Mouse (Mus musculus) heart, postnatal 14 days (tissue): ENCODE data around the gene Gtf2ird1. TPM values are rescaled to one million over a fixed set of nuclear protein-coding genes. Genes with fewer than 3 reads are reported as not detected.
"Not testable (repeated sequence)": the region's sequence is repeated elsewhere in the genome, so short reads cannot be mapped to it uniquely, and the experiment has no call there.

Experiments
- DNase-seq, 2 experiments: peaks; one replicate each; pipeline ENCODE4 v3.0.0; 2021 to 2022
- intact Hi-C: fragments of 180-260 bp; cut with DNase I; formaldehyde crosslinking; loops from one replicate; pipeline ENCODE4 v1.15.1; 2025
- total RNA-seq, 2 experiments: library from RNA; stranded (reverse); gene quantifications; 2 replicates each; pipeline ENCODE4 v1.2.3; 2021

Gtf2ird1 gene
- total RNA-seq, 2 experiments from 2014 or later, result 28.6 to 30.9 TPM

DNA sequence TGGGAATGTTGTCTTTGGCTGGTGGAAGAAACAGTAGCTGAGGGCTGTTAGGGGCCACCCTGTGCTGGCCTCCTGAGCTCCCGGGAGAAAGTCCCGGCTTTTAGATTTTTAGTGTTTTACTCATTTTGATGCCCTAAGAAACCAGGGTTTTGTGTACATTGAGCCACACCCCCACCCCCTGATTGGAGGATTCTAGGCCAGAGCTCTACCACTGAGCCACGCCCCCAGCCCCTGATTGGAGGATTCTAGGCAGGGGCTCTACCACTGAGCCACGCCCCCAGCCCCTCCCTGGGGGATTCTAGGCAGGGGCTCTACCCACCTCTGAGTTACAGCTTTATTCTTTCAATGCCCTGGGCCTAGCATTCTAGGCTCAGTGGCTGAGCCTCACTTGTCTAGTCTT, 97.4 kb downstream of the Gtf2ird1 start:
- intact Hi-C loops, result no loop called here
- no peak for DNase-seq

DNA sequence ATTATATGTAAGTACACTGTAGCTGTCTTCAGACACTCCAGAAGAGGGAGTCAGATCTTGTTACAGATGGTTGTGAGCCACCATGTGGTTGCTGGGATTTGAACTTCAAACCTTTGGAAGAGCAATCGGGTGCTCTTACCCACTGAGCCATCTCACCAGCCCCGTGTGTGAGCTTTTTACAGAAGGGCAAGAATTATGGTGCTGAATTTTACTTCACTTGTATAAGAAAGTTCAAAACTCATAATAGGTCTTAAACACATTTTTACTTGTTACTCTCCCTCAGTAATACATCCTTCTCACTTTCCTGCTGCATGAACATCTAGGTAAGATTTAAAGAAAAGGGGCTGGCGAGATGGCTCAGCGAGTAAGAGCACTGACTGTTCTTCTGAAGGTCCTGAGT, 101.1 kb downstream of the Gtf2ird1 start:
- DNase-seq, intact Hi-C loops: not testable (repeated sequence)

DNA sequence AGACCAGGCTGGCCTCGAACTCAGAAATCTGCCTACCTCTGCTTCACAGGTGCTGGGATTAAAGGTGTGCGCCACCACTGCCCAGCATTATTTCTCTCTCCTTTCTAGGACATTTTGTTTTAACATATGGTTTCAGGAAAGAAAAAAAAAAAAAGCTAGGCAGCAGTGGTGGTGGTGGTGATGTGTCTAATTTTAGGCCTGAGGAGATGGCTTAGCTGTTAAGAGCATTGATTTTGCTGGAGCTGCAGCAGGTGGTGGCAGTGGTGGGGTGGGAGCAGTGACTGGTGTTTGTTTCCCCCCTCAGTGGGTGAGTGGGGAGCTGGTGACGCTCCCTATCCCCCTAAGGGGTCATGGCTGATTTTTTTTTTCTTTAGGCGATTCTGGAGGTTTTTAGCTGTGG, 103.4 kb downstream of the Gtf2ird1 start:
- DNase-seq, result no peak
- intact Hi-C loops, result no loop called here

DNA sequence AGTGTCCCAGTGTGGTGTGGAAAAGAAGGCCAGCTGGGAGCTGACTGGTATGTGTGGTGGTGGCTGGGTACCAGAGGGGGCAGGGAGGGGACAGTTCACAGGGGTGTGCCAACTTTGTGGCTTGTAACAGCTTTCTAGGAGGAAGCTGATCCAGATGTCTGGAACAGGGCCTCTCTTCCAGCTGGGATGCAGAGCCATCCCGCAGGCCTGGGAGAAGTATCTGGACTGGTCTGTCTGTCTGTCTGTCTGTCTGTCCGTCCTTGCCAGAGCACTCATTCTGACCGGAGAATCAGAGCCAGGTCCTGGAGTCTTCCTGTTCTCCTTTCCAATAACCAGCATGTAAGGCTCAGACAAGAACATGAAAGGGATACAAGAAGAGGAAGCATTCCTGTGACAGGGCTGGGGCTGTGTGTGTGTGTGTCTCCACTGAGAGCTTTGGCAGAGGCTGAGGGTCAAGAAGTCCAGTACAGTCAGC, 104.0 kb downstream of the Gtf2ird1 start:
- peak; percentile 13 to 51 for DNase-seq

DNA sequence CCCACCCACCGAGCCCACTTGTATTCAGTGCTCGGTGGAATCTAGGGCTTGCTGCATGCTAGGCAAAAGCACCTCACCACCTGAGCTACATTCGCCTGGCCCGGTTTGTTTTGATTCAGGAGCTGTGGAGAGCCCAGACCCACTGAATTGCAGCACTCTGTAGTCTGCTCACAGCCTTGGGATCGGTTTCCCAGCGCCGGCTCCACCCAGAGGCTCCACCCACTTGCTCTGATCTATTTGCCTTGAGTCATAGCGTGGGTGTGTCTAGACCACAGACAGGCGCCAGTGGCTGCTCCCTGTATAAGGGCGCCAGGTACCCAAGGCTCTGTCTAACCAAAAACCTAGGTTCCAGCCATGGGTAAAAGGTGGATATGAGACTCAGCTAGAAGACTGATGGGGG, 105.9 kb downstream of the Gtf2ird1 start:
- intact Hi-C loops, result no loop called here
- peak; percentile 56 to 59 for DNase-seq

More for the DNA sequence above, 104.0 kb downstream of the Gtf2ird1 start:
- intact Hi-C loops, result no loop called here

DNA sequence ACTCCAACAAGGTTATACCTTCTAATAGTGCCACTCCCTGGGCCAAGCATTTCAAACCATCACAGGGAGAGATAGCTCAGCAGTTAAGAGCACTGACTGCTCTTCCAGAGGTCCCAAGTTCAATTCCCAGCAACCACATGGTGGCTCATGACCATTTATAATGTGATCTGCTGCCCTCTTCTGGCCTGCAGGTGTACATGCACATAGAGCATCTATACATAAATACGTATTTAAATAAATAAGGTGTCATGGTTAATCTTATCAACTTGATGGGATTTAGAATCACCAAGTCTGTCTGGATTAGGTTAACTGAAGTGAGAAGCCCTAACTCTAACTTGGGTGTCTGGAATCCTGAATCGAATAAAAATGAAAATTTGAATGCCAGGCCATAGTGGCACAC, 109.5 kb downstream of the Gtf2ird1 start:
- intact Hi-C loops, result no loop called here
- DNase-seq, result no peak

DNA sequence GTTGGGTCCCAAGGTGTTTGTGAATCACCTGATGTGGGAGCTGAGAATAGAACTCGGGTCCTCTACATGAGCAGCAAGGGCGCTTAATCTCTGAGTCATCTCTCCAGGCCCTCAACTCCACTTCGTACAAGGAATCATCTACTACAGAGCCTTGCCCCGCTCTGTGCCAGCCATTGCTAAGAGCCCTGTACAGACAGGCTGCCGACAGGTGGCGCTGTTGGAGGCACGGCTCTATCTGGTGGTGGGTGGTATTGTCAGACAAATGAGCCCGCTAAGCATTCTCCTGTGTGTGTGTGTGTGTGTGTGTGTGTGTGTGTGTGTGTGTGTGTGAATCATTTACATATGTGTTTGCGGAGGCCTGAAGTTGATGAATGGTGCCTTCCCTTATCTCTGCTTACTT, 111.1 kb downstream of the Gtf2ird1 start:
- peak in 1 of 2 experiments; percentile 27 for DNase-seq
- intact Hi-C loops, result no loop called here

DNA sequence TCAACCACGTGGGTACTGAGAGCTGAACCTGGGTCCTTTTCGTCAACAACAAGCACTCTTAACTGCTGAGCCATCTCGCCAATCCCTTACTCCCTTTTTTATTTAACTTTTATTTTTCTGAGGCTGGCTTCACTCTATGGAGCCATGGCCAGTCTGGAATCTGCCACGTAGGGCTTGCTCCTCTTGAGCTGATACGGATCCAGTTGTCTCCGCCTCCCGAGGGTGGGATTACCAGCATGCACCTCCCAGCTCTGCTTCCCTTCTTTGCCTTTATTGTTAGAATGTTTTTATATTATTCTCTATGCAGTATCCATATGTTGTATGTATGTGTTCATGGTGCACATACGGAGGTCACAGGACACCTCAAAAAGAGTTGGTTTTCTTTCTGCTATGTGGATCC, 112.4 kb downstream of the Gtf2ird1 start:
- DNase-seq, result no peak

DNA sequence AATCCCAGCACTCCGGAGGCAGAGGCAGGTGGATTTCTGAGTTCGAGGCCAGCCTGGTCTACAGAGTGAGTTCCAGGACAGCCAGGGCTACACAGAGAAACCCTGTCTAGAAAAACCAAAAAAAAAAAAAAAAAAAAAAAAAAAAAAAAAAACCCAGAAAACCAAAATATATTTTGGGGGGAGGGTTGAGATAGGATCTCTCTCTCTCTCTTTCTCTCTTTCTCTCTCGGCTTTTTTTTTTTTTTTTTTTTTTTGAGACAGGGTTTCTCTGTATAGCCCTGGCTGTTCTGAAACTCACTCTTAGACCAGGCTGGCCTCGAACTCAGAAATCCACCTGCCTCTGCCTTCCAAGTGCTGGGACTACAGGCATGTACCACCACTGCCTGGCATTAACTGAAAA, 113.0 kb downstream of the Gtf2ird1 start:
- intact Hi-C loops, result loop anchor here (5.0 kb wide), 1 partner anchor 71 kb away; no protein-coding TSS in a partner anchor
- DNase-seq, result not testable (repeated sequence)

More for the DNA sequence above, 112.4 kb downstream of the Gtf2ird1 start:
- intact Hi-C loops, result loop anchor here (5.0 kb wide), 1 partner anchor 72 kb away; no protein-coding TSS in a partner anchor

DNA sequence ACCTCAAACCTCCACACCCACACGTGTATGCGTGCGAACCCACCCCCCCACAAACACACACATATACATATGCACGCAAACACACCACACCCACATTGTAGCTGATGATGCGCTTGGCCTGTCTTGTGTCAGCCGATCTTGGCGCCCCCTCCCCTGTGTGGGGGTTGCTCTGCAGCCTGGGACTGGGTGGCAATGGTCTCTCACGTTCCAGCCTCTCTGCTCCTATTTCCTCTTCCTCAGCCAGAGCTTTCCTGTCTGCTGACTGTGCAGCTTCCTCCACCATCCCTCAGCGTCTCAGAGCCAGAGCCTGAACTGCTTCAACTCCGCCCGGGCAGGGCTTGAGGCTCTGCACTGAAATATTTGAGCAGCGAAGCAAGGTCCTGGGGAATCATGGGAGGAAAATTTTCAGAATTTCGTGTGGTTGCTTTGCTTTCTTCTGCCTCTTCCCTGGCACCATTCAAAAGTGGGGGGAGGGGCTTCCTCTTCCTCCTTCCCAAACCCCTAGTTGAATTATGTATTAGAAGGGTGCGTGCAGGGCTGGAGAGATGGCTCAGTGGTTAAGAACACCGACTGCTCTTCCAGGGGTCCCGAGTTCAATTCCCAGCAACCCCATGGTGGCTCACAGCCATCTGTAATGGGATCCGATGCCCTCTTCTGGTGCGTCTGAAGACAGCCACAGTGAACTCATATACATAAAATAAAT, 113.9 kb downstream of the Gtf2ird1 start:
- peak in 1 of 2 experiments; percentile 18 for DNase-seq
- intact Hi-C loops, result loop anchor here (5.0 kb wide), 1 partner anchor 70 kb away; no protein-coding TSS in a partner anchor

DNA sequence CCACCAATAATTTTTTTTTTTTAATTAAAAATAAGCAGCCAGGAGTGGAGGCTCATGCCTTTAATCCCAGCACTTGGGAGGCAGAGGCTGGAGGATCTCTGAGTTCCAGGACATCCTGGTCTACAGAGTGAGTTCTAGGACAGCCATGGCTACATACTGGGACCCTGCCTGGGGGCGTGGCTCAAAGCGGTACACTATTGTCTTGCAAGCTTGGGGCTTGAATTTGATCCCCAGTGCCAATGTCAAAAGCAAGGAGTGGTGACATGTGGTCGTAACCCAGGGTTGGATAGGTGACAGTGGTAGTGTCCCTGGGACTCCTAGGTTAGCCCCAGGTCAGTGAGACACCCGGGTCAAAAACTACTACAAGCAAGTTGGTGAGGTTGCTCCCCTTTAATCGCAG, 114.8 kb downstream of the Gtf2ird1 start:
- intact Hi-C loops, result loop anchor here (1.0 to 5.0 kb wide), 3 partner anchors 25 to 163 kb away; no protein-coding TSS in a partner anchor
- no peak for DNase-seq

DNA sequence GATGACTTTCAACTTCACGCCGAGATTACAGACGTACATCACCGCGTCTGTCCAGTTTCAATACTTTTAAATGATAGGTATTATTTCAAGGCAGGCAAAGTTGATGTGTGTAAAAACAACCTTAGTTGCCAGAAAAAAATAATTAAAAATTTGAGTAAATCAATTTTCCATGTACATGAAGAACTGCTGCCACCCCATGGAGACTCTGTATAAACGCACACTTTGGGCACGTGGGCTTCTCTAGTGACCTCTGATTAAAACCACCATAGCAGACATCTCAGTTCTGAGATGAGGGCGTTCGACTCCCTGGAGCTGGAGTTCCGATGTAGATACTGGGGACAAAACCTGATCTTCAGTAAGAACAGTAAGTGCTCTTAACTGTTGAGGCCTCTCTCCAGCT, 115.2 kb downstream of the Gtf2ird1 start:
- peak; percentile 19 to 41 for DNase-seq
- intact Hi-C loops, result loop anchor here (1.0 to 5.0 kb wide), 3 partner anchors 25 to 163 kb away; no protein-coding TSS in a partner anchor

DNA sequence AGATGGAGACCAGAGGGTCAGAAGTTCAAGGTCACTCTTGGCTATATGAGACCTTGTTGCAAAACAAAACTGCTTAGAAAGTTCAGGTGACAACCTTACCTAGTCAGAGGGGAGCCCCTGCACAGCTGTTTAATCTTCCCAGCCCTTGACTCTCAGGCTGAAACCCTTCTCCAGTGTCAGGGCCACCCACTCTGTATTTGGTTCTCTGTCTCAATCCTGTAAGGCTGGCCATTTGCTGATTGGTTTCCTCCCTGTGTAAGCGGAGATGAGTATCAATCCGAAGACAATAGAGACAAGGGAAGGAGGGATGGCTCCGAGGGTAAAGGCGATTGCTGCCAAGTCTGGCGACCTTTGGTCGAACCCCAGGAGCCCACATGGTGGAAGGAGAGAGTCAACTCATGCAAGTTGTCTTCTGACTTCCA, 116.4 kb downstream of the Gtf2ird1 start:
- intact Hi-C loops, result loop anchor here (2.0 to 5.0 kb wide), 2 partner anchors 68 to 161 kb away; no protein-coding TSS in a partner anchor

DNA sequence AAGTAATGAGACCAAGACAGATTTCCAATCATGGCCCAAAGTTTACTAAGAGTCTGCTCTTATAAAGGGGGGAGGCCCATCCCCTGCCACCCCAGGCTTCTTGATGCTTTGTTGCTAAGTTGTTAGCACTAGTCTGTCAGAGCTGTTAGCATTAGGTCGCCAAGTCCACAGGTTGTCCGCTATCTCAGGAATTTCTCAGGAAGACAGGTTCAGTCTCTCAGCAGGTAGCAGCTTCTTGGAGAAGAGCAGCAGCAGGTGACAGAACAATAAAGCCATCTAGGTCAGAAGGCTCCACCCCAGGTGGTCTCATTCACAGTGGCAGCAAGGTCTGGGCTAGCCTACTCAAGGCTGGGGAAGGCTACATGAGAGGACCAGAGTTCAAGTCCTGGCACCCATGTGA, 119.5 kb downstream of the Gtf2ird1 start:
- intact Hi-C loops, result not testable (repeated sequence)

More for the DNA sequence above, 116.4 kb downstream of the Gtf2ird1 start:
- no peak for DNase-seq

DNA sequence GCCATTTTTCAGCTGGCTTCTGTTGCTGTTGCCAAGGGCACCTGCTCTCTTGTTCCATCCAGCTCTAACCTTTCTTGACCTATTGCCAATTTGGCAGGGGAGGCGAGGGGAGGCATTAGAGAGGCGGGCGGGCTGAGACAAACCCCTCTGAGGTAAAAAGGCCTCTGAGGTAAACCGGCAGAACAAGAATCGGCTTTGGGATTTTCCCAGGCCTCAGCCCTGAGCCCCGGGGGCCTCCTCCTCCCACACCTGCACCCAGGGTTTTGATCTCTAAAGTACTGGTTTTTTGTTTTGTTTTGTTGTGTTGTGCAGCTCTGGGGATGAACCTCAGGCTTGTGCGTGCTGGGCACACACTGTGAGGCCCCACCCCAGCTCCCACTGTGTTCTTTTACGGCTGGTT, 123.8 kb downstream of the Gtf2ird1 start:
- intact Hi-C loops, result no loop called here
- no peak for DNase-seq

More for the DNA sequence above, 119.5 kb downstream of the Gtf2ird1 start:
- DNase-seq, result not testable (repeated sequence)

DNA sequence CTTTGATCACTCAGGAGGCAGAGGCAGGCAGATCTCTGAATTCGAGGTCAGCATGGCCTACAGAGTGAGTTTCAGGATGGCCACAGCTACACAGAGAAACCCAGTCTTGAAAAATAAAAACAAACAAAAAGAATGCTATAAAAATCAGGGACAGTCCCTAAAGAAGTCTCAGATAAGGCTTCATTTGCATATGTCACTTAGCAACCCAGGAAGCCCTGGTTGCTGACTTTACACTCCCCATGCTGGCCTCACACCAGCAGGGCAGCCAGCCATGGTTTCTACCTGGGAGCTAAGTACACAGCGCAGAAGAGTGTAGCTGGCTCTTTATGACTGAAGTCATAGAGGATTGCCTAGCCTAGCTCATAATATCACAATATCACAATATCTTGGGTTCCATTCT, 126.4 kb downstream of the Gtf2ird1 start:
- DNase-seq, result no peak
- intact Hi-C loops, result no loop called here

DNA sequence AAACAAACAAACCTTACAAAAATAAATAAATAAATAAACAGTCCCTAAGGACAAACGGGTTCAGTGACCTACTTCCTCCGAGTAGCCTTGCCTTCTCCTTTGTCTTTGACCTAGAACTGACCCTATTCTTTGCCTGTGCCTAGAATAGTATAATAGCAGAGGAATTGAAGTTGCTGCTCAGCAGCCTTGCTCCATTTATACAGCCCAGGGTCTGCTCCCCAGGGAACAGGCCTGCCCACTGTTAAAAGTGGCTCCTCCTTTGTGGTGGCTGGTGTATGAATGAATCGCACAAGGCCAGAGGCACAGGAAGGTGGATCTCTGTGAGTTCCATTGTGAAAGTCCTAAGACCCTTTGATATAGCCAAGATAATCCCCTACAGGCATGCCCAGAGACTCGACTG, 127.2 kb downstream of the Gtf2ird1 start:
- intact Hi-C loops, result no loop called here
- no peak for DNase-seq

DNA sequence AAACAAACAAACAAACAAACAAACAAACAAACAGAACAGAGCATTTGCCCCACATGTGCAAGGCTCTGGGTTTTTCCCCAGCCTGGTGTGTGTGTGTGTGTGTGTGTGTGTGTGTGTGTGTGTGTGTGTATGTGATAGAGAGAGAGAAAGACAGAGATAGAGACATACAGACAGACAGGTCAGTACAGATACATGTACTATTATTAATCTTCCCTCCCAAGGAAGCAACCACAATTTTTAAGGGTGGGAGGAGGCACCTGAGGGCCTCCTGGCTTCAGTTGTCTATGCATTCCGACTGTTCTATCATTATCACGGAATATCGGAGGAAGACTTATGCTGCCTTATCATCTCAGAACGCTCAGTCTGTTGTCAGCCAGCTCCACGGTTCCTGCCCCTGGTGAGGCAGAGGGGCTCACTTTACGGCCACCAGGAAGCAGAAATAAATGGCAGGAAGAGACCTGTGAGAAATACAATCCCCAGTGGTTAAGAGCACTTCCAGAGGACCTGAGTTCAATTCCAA, 128.0 kb downstream of the Gtf2ird1 start:
- DNase-seq, result no peak
- intact Hi-C loops, result no loop called here

DNA sequence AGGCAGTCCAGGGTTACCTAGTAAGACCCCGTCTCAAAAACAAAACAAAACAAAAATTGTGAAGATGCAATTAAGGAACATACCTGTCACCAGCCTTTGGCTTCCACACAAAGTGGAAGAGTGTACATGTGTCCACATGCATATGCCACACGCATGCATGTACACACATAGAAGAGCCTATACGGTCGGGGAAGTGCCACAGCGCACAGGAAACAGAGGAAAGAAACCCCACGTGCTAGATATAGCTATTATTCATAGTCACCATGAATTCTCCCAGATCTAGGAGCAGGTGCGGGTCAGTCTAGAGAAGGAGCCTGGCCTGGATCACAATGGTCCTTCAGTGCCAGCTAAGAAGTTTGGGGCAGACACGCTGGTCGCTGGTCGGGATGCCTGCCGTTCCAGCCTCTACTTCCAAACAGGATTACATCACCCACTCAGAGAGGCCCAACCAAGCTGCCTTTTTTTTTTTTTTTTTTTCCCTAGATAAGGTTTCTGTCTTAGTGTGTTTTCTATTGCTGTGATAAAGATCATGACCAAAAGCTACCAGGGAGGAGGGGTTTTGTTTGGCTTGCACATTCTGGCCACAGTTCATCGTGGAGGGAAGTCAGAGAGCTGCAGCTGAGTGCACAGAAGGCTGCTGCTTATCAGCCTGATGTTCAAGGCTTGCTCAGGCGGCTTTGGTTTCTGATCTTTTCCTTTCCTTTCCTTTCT, 130.5 kb downstream of the Gtf2ird1 start:
- intact Hi-C loops, result no loop called here
- no peak for DNase-seq

DNA sequence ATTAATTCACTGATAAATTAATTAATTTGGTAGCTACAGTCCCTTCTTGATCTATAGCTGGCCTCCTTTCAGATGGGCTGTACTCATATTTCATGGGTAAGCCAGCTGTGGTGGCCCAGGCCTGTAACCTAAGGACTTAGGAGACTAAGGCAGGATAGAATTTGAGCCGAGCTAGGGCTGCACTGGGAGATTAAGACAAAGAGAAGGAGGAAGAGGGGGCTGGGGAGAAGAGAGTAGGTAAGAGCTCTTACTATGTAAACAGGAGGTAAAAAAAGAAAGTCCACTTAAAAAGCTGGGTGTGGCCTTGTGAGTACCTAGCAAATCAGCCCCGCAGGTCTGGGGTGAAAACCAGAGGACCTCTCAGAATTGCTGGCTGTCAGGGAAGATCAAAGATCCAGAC, 132.6 kb downstream of the Gtf2ird1 start:
- intact Hi-C loops, result no loop called here
- DNase-seq, result no peak

DNA sequence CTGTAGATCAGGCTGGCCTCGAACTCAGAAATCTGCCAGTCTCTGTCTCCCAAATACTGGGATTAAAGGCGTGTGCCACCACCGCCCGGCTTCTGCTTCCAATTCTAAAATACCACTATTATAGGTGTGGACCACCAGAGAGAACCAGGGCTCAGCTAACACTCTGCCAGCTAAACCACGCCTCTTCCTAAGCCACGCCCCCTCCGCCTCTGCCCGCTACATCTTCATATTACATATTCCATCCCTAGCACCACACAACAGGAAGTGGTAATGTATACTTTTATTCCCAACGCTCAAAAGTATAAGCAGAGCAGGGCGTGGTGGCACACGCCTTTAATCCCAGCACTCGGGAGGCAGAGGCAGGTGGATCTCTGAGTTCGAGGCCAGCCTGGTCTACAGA, 133.2 kb downstream of the Gtf2ird1 start:
- intact Hi-C loops, result no loop called here
- DNase-seq, result no peak
